Mouse (Mus musculus): Measurements from ENCODE around the gene Mzf1. TPM values are rescaled to one million over a fixed set of nuclear protein-coding genes. Genes with fewer than 3 reads are reported as not detected.
"Not testable (repeated sequence)": the region's sequence is repeated elsewhere in the genome, so short reads cannot be mapped to it uniquely, and the experiment has no call there.

Gene Mzf1
- total RNA-seq (2021), result under 1 TPM; 0.45 to 0.50 TPM
- 0.47 and 0.59 TPM in 2 replicates for polyA plus RNA-seq (2012; rRNA removed)
- long read RNA-seq, result 0 reads

DNA sequence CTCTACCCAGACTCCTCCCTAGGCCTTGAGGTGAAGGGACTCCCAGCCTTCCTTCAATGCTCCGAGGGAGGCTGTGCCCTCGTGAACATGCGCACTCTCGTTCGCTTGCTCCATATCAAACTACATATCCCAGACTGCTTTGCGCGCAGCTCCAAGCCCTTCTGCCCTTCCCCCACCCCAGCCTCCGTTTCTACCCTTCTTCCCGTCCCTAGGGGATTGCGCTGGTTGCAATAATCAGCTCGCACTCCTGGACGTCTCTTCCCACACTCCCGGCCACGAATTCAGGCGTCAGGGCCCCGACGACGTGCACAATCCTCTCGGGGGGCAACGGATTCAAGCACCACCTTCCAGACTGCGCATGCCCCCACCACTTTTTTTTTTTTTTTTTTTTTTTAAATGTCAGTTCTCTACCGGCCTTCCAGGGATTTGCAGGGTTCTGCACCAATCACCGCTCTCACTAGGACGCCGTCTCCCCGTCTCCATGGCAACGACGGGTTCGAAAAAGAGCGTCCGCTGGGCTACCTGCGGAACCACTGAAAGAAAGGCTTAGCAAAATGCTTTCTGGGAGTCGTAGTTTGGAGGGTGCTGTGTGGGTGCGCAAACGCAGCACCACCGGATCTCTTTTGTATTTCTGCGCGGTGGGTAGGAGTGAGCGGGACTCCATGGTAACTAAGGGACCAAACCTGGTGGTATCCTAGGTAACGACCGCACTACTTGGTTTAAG is at the start of gene Mzf1:
TSS of gene Mzf1 (minus strand) at position 478 of the 724 bp plus-strand sequence.
- no peaks in the 10 kb centered on the region for H3K79me2 ChIP-seq (replicated peaks; ENCODE audit: control insufficient read depth, insufficient read depth, low read length)
- no peaks in the 10 kb centered on the region for H3K36me3 ChIP-seq (ENCODE audit: control insufficient read depth, insufficient read depth, low read length)
- peak within 1 kb of the TSS; percentile 63 for H3K9ac ChIP-seq (ENCODE audit: low read depth, low read length)
- no peaks in the 10 kb centered on the region for H3K27me3 ChIP-seq (ENCODE audit: control insufficient read depth, insufficient read depth, low read length)
- intact Hi-C loops (cut with DNase I), result loop anchor here (2.0 to 5.0 kb wide), 5 partner anchors 16 to 223 kb away; partner anchors contain the start of genes Lig1, Ube2m, Zfp110 and Zfp128
- peak within 1 kb of the TSS; percentile 89 for H3K27ac ChIP-seq
- H3K4me1 ChIP-seq (ENCODE audit: control insufficient read depth, insufficient read depth, low read length), result no peaks in the 10 kb centered on the region
- TF ChIP-seq CTCF (IDR thresholded peaks at IDR 0.05) (no peak), POLR2A (IDR thresholded peaks at IDR 0.05; ENCODE audit: insufficient read depth, low read depth, low read length) (peak; percentile 90), EP300 (IDR thresholded peaks at IDR 0.05; ENCODE audit: insufficient read depth, low read depth, low read length) (peak; percentile 76; the same call in 1 of the 2 replicates)
- peak; percentile 90 to 93 for DNase-seq
- under 1% methylated on average over 41 of the region's 41 CpGs for WGBS
- peak within 1 kb of the TSS; percentile 59 for H3K4me3 ChIP-seq

DNA sequence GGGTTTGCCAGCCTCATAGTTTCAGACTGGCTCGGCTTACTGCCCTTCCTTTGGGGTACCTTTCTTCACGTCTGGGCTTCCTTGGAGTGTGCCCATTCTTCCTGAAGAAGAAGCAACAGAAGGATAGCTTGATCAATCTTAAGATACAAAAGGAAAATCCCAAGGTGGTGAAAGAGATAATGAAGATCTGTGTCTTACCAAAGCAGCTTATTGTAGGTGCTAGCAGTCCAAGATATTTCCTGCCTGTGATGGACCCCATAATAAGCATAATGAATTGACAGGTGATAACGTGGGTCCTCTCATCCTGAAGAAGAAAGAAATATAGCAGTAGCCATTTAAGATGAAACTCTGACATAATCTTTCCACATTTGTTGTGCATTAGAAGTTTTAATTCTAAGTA is 40.5 kb upstream of the Mzf1 start, which contains the start of gene Vmn1r85:
TSS of gene Vmn1r85 (minus strand) at position 101 of the 400 bp plus-strand sequence.
- TF ChIP-seq POLR2A (IDR thresholded peaks at IDR 0.05; ENCODE audit: insufficient read depth, low read depth, low read length) (no peak), EP300 (IDR thresholded peaks at IDR 0.05; ENCODE audit: insufficient read depth, low read depth, low read length) (no peak), CTCF (IDR thresholded peaks at IDR 0.05) (no peak)
- 41% methylated on average over 3 of the region's 3 CpGs for WGBS
- H3K9ac ChIP-seq (ENCODE audit: low read depth, low read length), result no peak within 1 kb of the TSS
- H3K27me3 ChIP-seq (ENCODE audit: control insufficient read depth, insufficient read depth, low read length), result no peaks in the 10 kb centered on the region
- no peak for DNase-seq
- H3K4me3 ChIP-seq, result no peak within 1 kb of the TSS
- no peaks in the 10 kb centered on the region for H3K79me2 ChIP-seq (replicated peaks; ENCODE audit: control insufficient read depth, insufficient read depth, low read length)
- no peaks in the 10 kb centered on the region for H3K4me1 ChIP-seq (ENCODE audit: control insufficient read depth, insufficient read depth, low read length)
- H3K27ac ChIP-seq, result no peak within 1 kb of the TSS
- H3K36me3 ChIP-seq (ENCODE audit: control insufficient read depth, insufficient read depth, low read length), result no peaks in the 10 kb centered on the region
- intact Hi-C loops (cut with DNase I), result no loop called here

DNA sequence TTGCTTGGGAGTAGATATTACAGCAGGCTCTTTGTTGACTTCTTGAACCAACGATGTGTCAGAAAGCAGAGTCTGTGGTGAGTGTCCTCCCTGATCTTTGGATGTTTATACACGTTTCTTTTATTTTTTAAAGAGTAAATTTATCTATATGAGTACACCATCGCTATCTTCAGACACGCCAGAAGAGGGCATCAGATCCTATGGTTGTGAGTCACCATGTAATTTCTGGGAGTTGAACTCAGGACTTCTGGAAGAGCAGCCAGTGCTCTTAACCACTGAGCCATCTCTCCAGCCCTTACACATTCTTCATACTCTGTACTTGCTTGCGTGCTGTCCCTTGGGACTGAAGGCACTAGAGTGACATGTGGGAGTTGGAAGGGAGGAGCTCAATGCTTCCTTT is 17.7 kb upstream of the Mzf1 start:
- no peak for DNase-seq
- Histone ChIP-seq H3K27ac (no peak overlapping the region), H3K4me1 (ENCODE audit: control insufficient read depth, insufficient read depth, low read length) (no peaks in the 10 kb centered on the region), H3K4me3 (no peak overlapping the region), H3K36me3 (ENCODE audit: control insufficient read depth, insufficient read depth, low read length) (no peaks in the 10 kb centered on the region), H3K27me3 (ENCODE audit: control insufficient read depth, insufficient read depth, low read length) (no peaks in the 10 kb centered on the region), H3K79me2 (replicated peaks; ENCODE audit: control insufficient read depth, insufficient read depth, low read length) (no peaks in the 10 kb centered on the region), H3K9ac (ENCODE audit: low read depth, low read length) (no peak overlapping the region)
- TF ChIP-seq CTCF (IDR thresholded peaks at IDR 0.05), result no peak
- no peak for TF ChIP-seq POLR2A (IDR thresholded peaks at IDR 0.05; ENCODE audit: insufficient read depth, low read depth, low read length)
- TF ChIP-seq EP300 (IDR thresholded peaks at IDR 0.05; ENCODE audit: insufficient read depth, low read depth, low read length), result no peak
- intact Hi-C loops (cut with DNase I), result no loop called here
- 49% methylated on average over 5 of the region's 5 CpGs for WGBS

DNA sequence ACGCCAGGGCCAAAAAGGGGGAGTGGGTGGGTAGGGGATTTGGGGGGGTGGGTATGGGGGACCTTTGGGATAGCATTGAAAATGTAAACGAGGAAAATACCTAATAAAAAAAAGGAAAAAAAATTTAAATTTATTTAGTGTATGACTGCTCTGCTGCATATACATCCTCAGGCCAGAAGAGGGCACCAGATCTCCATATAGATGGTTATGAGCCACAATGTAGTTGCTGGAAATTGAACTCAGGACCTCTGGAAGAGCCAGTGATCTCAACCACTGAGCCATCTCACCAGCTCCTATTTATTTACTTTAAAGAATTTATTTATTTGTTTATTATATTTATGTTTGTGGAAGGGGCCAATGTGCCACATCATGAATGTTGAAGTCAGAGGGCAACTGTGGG is 8.8 kb upstream of the Mzf1 start:
- H3K79me2 ChIP-seq (replicated peaks; ENCODE audit: control insufficient read depth, insufficient read depth, low read length); intact Hi-C loops (cut with DNase I); H3K4me1 ChIP-seq (ENCODE audit: control insufficient read depth, insufficient read depth, low read length); H3K27ac ChIP-seq; H3K9ac ChIP-seq (ENCODE audit: low read depth, low read length); H3K4me3 ChIP-seq; H3K27me3 ChIP-seq (ENCODE audit: control insufficient read depth, insufficient read depth, low read length); H3K36me3 ChIP-seq (ENCODE audit: control insufficient read depth, insufficient read depth, low read length); DNase-seq: not testable (repeated sequence)
- 52% methylated on average over 2 of the region's 2 CpGs for WGBS
- peak; percentile 61 for TF ChIP-seq CTCF (IDR thresholded peaks at IDR 0.05)

DNA sequence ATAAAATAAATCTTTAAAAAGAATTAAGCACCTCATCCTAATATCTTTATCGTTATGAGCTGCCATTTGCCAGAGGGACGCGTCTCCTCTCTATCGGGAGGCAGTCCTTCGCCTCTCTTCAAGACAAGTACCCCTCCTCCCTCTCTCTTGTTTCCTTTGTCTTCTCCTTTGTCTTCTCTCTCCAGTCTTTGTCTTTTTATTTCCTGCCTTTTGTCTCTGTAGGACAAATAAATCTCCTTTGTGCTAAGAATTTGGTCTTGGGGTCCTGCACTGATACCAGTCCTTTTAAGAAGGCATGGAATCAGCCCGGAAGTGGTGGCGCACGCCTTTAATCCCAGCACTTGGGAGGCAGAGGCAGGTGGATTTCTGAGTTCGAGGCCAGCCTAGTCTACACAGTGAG is 5.0 kb upstream of the Mzf1 start:
- Histone ChIP-seq H3K79me2 (replicated peaks; ENCODE audit: control insufficient read depth, insufficient read depth, low read length) (no peaks in the 10 kb centered on the region), H3K27me3 (ENCODE audit: control insufficient read depth, insufficient read depth, low read length) (no peaks in the 10 kb centered on the region), H3K27ac (no peak overlapping the region), H3K4me3 (no peak overlapping the region), H3K9ac (ENCODE audit: low read depth, low read length) (no peak overlapping the region), H3K36me3 (ENCODE audit: control insufficient read depth, insufficient read depth, low read length) (no peaks in the 10 kb centered on the region), H3K4me1 (ENCODE audit: control insufficient read depth, insufficient read depth, low read length) (no peaks in the 10 kb centered on the region)
- no peak for TF ChIP-seq EP300 (IDR thresholded peaks at IDR 0.05; ENCODE audit: insufficient read depth, low read depth, low read length)
- TF ChIP-seq CTCF (IDR thresholded peaks at IDR 0.05), result no peak
- TF ChIP-seq POLR2A (IDR thresholded peaks at IDR 0.05; ENCODE audit: insufficient read depth, low read depth, low read length), result no peak
- DNase-seq, result no peak
- intact Hi-C loops (cut with DNase I), result no loop called here
- WGBS, result 80% methylated on average over 9 of the region's 9 CpGs

DNA sequence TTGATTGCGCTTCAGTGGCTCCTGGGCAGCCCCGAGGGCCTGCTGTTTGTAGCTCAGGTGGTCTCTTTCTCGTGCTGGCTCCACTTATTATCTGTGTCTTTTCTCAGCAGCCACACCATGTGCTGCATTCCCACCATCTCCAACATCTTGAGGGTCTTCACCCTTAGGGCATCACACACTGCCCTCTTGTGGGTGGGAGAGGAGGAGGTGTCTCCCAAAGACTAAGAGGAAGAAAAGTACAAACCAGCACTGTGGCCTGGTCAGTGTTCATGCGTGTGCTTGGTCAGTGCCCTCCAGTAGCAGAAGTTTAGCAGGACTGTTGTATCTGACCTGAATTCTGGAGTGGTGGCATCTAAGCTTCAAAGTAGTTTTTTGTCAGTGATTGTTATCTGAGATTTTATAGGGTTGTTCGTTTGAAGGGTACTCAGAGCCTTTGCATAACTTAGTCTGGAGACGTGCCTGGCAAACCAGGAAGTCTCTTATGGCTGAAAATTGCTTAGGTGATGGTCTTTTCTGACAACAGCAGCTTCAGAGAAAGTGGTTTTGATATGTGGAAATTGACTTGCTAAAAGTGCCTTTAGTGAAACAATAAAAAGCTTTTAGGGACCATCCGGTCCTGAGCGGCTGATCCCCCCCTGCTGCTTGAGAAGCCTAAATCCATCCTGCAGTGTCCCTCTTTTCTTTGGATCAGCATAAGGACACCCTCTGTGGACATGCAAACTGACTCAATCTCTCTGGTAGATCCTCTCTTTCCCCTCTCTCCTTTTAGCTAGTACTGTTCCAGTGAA is 2.5 kb upstream of the Mzf1 start:
- no peak overlapping the region for H3K4me3 ChIP-seq
- H3K4me1 ChIP-seq (ENCODE audit: control insufficient read depth, insufficient read depth, low read length), result no peaks in the 10 kb centered on the region
- no peak overlapping the region for H3K9ac ChIP-seq (ENCODE audit: low read depth, low read length)
- TF ChIP-seq CTCF (IDR thresholded peaks at IDR 0.05) (peak; percentile 21; the same call in 1 of the 2 replicates), EP300 (IDR thresholded peaks at IDR 0.05; ENCODE audit: insufficient read depth, low read depth, low read length) (no peak), POLR2A (IDR thresholded peaks at IDR 0.05; ENCODE audit: insufficient read depth, low read depth, low read length) (no peak)
- H3K79me2 ChIP-seq (replicated peaks; ENCODE audit: control insufficient read depth, insufficient read depth, low read length), result no peaks in the 10 kb centered on the region
- no peak for DNase-seq
- H3K27me3 ChIP-seq (ENCODE audit: control insufficient read depth, insufficient read depth, low read length), result no peaks in the 10 kb centered on the region
- no peak overlapping the region for H3K27ac ChIP-seq
- H3K36me3 ChIP-seq (ENCODE audit: control insufficient read depth, insufficient read depth, low read length), result no peaks in the 10 kb centered on the region
- WGBS, result 63% methylated on average over 8 of the region's 8 CpGs
- intact Hi-C loops (cut with DNase I), result no loop called here
